Mouse (Mus musculus): ENCODE measurements around the gene Polr3g. TPM values are rescaled to one million over a fixed set of nuclear protein-coding genes. Genes with fewer than 3 reads are reported as not detected.

The Polr3g gene
- polyA plus RNA-seq, 1 experiment from 2014 or later: 6.5 TPM

- H3K9me3 ChIP-seq (replicated peaks; ENCODE audit: control insufficient read depth, low read length): no peaks in the 10 kb centered on the region
- WGBS (ENCODE audit: insufficient replicate concordance): 76% methylated on average over 7 of the region's 7 CpGs
- H3K27ac ChIP-seq (ENCODE audit: low read length): no peak overlapping the region
- no peak overlapping the region for H3K4me2 ChIP-seq (ENCODE audit: low read depth, low read length)
- no peak overlapping the region for H3K9ac ChIP-seq (ENCODE audit: low read depth, low read length)
- H3K27me3 ChIP-seq (ENCODE audit: control insufficient read depth, insufficient read depth, low read depth, low read length): no peaks in the 10 kb centered on the region
- peaks cover 3% of the 10 kb centered on the region; the same call in 1 of the 2 replicates for H3K4me1 ChIP-seq (ENCODE audit: control insufficient read depth, low read depth, low read length)
- H3K36me3 ChIP-seq (ENCODE audit: control insufficient read depth, insufficient read depth): no peaks in the 10 kb centered on the region
- no peak overlapping the region for H3K4me3 ChIP-seq (ENCODE audit: low read depth, low read length)
- ATAC-seq (ENCODE audit: low read depth): no peak
Measured at GRCm38 (mm10) chr13:81703148-81703547, 7.7 kb downstream of the Polr3g start.

GRCm38 (mm10) chr13:81694446-81694845 lies 16.4 kb downstream of the Polr3g start:
- H3K4me2 ChIP-seq (ENCODE audit: low read depth, low read length): no peak overlapping the region
- 90% methylated on average over 12 of the region's 12 CpGs for WGBS (ENCODE audit: insufficient replicate concordance)
- no peak overlapping the region for H3K27ac ChIP-seq (ENCODE audit: low read length)
- H3K4me1 ChIP-seq (ENCODE audit: control insufficient read depth, low read depth, low read length): peaks cover 21% of the 10 kb centered on the region
- no peak overlapping the region for H3K4me3 ChIP-seq (ENCODE audit: low read depth, low read length)
- H3K9me3 ChIP-seq (replicated peaks; ENCODE audit: control insufficient read depth, low read length): no peaks in the 10 kb centered on the region
- H3K27me3 ChIP-seq (ENCODE audit: control insufficient read depth, insufficient read depth, low read depth, low read length): no peaks in the 10 kb centered on the region
- H3K36me3 ChIP-seq (ENCODE audit: control insufficient read depth, insufficient read depth): 0 out of 2 replicates have a peak, but pooled peaks cover 2% of the 10 kb centered on the region
- no peak for ATAC-seq (ENCODE audit: low read depth)
- H3K9ac ChIP-seq (ENCODE audit: low read depth, low read length): no peak overlapping the region

DNA sequence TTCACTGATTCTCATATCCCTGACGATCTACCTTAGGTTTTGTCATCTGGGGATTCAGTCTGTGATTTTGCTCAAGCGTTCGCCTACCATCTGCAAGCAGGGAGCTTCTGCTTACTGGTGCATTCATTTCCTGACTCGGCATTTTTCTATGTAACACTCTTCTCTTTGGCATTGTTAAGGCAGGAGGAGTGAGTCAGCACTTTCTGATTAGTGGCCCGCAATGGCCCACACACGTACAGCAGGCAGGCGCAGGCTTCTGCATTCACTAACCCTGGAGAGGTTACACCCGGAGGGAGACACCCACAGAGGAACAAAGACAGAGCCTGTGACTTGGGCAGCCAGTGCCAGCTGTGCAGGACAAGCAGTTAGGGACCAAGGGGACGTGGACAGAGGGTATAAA lies 19.2 kb downstream of the Polr3g start:
- Histone ChIP-seq H3K4me3 (ENCODE audit: low read depth, low read length) (no peak overlapping the region), H3K27ac (ENCODE audit: low read length) (peak overlapping the region; percentile 8; the same call in 1 of the 2 replicates), H3K9me3 (replicated peaks; ENCODE audit: control insufficient read depth, low read length) (no peaks in the 10 kb centered on the region), H3K9ac (ENCODE audit: low read depth, low read length) (no peak overlapping the region), H3K27me3 (ENCODE audit: control insufficient read depth, insufficient read depth, low read depth, low read length) (no peaks in the 10 kb centered on the region), H3K36me3 (ENCODE audit: control insufficient read depth, insufficient read depth) (no peaks in the 10 kb centered on the region), H3K4me2 (ENCODE audit: low read depth, low read length) (no peak overlapping the region), H3K4me1 (ENCODE audit: control insufficient read depth, low read depth, low read length) (peaks cover 21% of the 10 kb centered on the region)
- ATAC-seq (ENCODE audit: low read depth): peak; percentile 87
- WGBS (ENCODE audit: insufficient replicate concordance): 26% methylated on average over 9 of the region's 9 CpGs

- Histone ChIP-seq H3K4me2 (ENCODE audit: low read depth, low read length) (peak overlapping the region; percentile 58), H3K4me3 (ENCODE audit: low read depth, low read length) (no peak overlapping the region; the same call in 1 of the 2 replicates), H3K9ac (ENCODE audit: low read depth, low read length) (peak overlapping the region; percentile 44; the same call in 1 of the 2 replicates), H3K36me3 (ENCODE audit: control insufficient read depth, insufficient read depth) (no peaks in the 10 kb centered on the region), H3K9me3 (replicated peaks; ENCODE audit: control insufficient read depth, low read length) (no peaks in the 10 kb centered on the region), H3K4me1 (ENCODE audit: control insufficient read depth, low read depth, low read length) (peaks cover 21% of the 10 kb centered on the region), H3K27me3 (ENCODE audit: control insufficient read depth, insufficient read depth, low read depth, low read length) (no peaks in the 10 kb centered on the region), H3K27ac (ENCODE audit: low read length) (peak overlapping the region; percentile 83)
- ATAC-seq (ENCODE audit: low read depth): peak; percentile 83
- 23% methylated on average over 10 of the region's 10 CpGs for WGBS (ENCODE audit: insufficient replicate concordance)
Measured at GRCm38 (mm10) chr13:81690477-81690876, 20.3 kb downstream of the Polr3g start.

GRCm38 (mm10) chr13:81689587-81689986 lies 21.2 kb downstream of the Polr3g start:
- peak; percentile 38; the same call in 1 of the 2 replicates for ATAC-seq (ENCODE audit: low read depth)
- Histone ChIP-seq H3K4me1 (ENCODE audit: control insufficient read depth, low read depth, low read length) (peaks cover 21% of the 10 kb centered on the region), H3K9me3 (replicated peaks; ENCODE audit: control insufficient read depth, low read length) (no peaks in the 10 kb centered on the region), H3K27me3 (ENCODE audit: control insufficient read depth, insufficient read depth, low read depth, low read length) (no peaks in the 10 kb centered on the region), H3K4me2 (ENCODE audit: low read depth, low read length) (no peak overlapping the region), H3K27ac (ENCODE audit: low read length) (0 out of 2 replicates have a peak overlapping the region, but pooled peaks have one; percentile 18), H3K9ac (ENCODE audit: low read depth, low read length) (no peak overlapping the region), H3K36me3 (ENCODE audit: control insufficient read depth, insufficient read depth) (no peaks in the 10 kb centered on the region), H3K4me3 (ENCODE audit: low read depth, low read length) (no peak overlapping the region)
- WGBS (ENCODE audit: insufficient replicate concordance): 67% methylated on average over 3 of the region's 3 CpGs

GRCm38 (mm10) chr13:81684884-81685283 lies 25.9 kb downstream of the Polr3g start:
- H3K4me1 ChIP-seq (ENCODE audit: control insufficient read depth, low read depth, low read length): peaks cover 5% of the 10 kb centered on the region
- 75% methylated on average over 3 of the region's 3 CpGs for WGBS (ENCODE audit: insufficient replicate concordance)
- H3K27ac ChIP-seq (ENCODE audit: low read length): no peak overlapping the region
- H3K4me2 ChIP-seq (ENCODE audit: low read depth, low read length): no peak overlapping the region
- no peaks in the 10 kb centered on the region for H3K9me3 ChIP-seq (replicated peaks; ENCODE audit: control insufficient read depth, low read length)
- H3K36me3 ChIP-seq (ENCODE audit: control insufficient read depth, insufficient read depth): no peaks in the 10 kb centered on the region; the same call in 1 of the 2 replicates
- H3K9ac ChIP-seq (ENCODE audit: low read depth, low read length): no peak overlapping the region
- no peak for ATAC-seq (ENCODE audit: low read depth)
- H3K4me3 ChIP-seq (ENCODE audit: low read depth, low read length): no peak overlapping the region
- H3K27me3 ChIP-seq (ENCODE audit: control insufficient read depth, insufficient read depth, low read depth, low read length): no peaks in the 10 kb centered on the region

DNA sequence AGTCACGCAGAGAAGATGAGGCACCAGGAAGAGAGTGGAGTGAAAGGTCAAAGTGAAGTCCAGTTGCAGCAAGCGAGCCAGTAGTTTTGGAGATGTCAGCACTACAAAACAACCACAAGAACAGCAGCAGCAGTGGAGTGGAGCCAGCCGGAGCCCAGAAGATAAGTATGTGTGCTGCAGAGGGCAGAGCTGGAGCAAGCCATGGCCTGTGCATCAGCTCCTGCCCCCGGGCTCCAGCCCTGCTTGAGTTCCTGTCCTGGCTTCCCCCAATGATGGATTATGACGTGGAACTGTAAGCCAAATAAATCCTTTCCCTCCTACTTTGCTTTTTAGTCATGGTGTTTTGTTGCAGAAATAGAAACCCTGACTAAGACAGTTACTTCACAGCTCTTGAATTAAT lies 26.6 kb downstream of the Polr3g start:
- H3K27ac ChIP-seq (ENCODE audit: low read length): no peak overlapping the region
- H3K4me3 ChIP-seq (ENCODE audit: low read depth, low read length): no peak overlapping the region
- no peak for ATAC-seq (ENCODE audit: low read depth)
- no peaks in the 10 kb centered on the region for H3K4me1 ChIP-seq (ENCODE audit: control insufficient read depth, low read depth, low read length)
- H3K36me3 ChIP-seq (ENCODE audit: control insufficient read depth, insufficient read depth): no peaks in the 10 kb centered on the region; the same call in 1 of the 2 replicates
- no peaks in the 10 kb centered on the region for H3K9me3 ChIP-seq (replicated peaks; ENCODE audit: control insufficient read depth, low read length)
- H3K9ac ChIP-seq (ENCODE audit: low read depth, low read length): no peak overlapping the region
- 77% methylated on average over 5 of the region's 5 CpGs for WGBS (ENCODE audit: insufficient replicate concordance)
- no peaks in the 10 kb centered on the region for H3K27me3 ChIP-seq (ENCODE audit: control insufficient read depth, insufficient read depth, low read depth, low read length)
- no peak overlapping the region for H3K4me2 ChIP-seq (ENCODE audit: low read depth, low read length)

DNA sequence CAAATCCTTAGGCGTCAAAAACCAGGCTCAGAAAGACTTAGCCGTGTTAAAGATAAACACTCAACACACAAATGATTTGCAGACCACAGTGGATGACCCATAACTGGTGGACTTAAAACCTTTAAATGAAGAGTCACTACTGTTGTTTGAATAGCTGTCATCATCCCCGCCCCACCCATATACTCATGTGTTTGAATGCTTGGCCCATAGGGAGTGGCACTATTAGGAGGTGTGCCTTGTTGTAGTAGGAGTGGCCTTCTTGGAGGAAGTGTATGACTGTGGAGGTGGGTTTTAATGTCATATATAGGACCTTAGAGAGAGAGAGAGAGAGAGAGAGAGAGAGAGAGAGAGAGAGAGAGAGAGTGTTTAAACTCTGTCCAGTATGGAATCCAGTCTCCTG lies 27.7 kb downstream of the Polr3g start:
- peak; percentile 58 for ATAC-seq (ENCODE audit: low read depth)
- H3K4me1 ChIP-seq (ENCODE audit: control insufficient read depth, low read depth, low read length): no peaks in the 10 kb centered on the region
- WGBS (ENCODE audit: insufficient replicate concordance): 82% methylated on average over 3 of the region's 3 CpGs
- no peak overlapping the region for H3K9ac ChIP-seq (ENCODE audit: low read depth, low read length)
- no peak overlapping the region for H3K4me3 ChIP-seq (ENCODE audit: low read depth, low read length)
- H3K4me2 ChIP-seq (ENCODE audit: low read depth, low read length): no peak overlapping the region
- H3K27ac ChIP-seq (ENCODE audit: low read length): no peak overlapping the region
- no peaks in the 10 kb centered on the region for H3K27me3 ChIP-seq (ENCODE audit: control insufficient read depth, insufficient read depth, low read depth, low read length)
- H3K36me3 ChIP-seq (ENCODE audit: control insufficient read depth, insufficient read depth): no peaks in the 10 kb centered on the region; the same call in 1 of the 2 replicates
- no peaks in the 10 kb centered on the region for H3K9me3 ChIP-seq (replicated peaks; ENCODE audit: control insufficient read depth, low read length)

DNA sequence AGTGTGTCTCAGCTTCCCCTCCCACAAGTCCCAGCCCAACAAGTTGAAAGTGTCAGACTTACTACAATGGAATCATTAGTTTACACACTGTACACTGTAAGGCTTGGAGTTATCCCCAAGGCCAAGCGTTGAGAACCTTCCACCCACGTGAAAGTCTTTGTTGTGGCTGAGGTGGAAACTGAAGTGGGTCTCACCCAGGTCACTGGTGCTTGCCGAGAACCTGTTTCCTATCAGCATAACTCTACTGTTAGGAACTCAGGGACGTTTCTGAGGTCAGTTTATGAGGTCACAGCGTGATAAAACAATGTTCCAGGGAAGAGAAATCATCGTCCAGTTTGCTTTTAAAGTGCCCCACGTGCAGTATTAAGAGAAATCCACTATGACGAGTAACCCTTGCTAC lies 35.5 kb downstream of the Polr3g start:
- H3K9ac ChIP-seq (ENCODE audit: low read depth, low read length): no peak overlapping the region
- H3K27me3 ChIP-seq (ENCODE audit: control insufficient read depth, insufficient read depth, low read depth, low read length): no peaks in the 10 kb centered on the region
- H3K4me1 ChIP-seq (ENCODE audit: control insufficient read depth, low read depth, low read length): no peaks in the 10 kb centered on the region
- H3K36me3 ChIP-seq (ENCODE audit: control insufficient read depth, insufficient read depth): peaks cover 11% of the 10 kb centered on the region; the same call in 1 of the 2 replicates
- H3K4me3 ChIP-seq (ENCODE audit: low read depth, low read length): no peak overlapping the region
- H3K27ac ChIP-seq (ENCODE audit: low read length): no peak overlapping the region
- no peak overlapping the region for H3K4me2 ChIP-seq (ENCODE audit: low read depth, low read length)
- H3K9me3 ChIP-seq (replicated peaks; ENCODE audit: control insufficient read depth, low read length): no peaks in the 10 kb centered on the region
- WGBS (ENCODE audit: insufficient replicate concordance): 81% methylated on average over 8 of the region's 8 CpGs
- ATAC-seq (ENCODE audit: low read depth): no peak

All from liver, embryonic 16.5 days (tissue).